Mouse (Mus musculus) activated CD4-positive, CD25-positive, alpha-beta regulatory T cell (primary cell): ENCODE results near the gene Ust. TPM values are rescaled to one million over a fixed set of nuclear protein-coding genes. Genes with fewer than 3 reads are reported as not detected.

Experiments
- polyA plus RNA-seq, 2 experiments: library from polyadenylated mRNA; unstranded; fragments of 100-300 nt; shearing (Covaris generic); gene quantifications; one replicate each; pipeline ENCODE4 v1.2.1; 2017

The Ust gene
- 1 to 10 TPM; 1.3 to 2.5 TPM for polyA plus RNA-seq

DNA sequence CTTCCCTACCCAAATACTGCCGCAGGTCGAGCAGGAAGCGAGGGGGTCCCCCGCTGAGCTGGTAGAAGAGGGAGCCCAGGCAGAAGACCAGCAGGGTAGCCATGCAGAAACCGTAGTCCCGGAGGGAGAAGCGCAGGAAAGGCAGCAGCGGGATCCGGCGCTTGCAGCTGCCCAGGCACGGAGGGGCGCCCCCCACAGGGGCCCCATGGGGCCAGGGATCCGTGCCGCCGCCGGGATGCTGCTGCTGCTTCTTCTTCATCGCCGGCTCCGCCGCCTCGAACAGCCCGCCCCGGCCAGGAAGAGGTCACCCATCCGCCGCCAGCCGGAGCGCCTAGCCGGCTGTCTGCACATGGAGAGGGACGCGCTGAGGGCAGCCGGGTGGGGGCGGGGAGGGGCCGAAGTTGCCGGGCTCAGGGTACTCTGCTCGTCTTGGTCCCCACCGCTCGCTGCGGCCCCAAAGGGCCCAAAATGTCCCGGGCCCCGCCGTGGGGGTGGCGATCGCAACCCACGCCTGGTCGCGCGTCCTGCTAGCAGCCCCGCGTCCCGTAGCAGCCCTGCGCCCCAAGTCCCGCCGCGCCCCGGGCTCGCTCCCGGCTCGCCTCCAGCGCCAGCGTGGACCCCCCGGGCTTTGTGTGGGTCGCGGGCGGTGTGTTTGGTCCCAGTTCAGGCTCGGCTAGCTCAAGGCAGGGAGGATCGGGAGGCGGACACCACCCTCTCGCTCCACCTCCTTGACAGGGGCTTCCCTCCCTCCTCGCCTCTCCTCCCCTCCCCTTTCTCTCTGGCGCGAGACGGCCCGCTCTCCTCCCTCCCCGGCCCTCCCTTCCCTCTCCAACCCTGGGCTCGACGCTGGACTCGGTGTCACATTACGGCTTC lies at the start of gene Ust:
Gene Ust (minus strand): TSS at position 685 of the 873 bp plus-strand sequence.

